ENCODE assay signal across 8 mouse cellular contexts in genomic region chr14:34234630-34235380, GRCm38 (mm10). TPM values are rescaled to one million over a fixed set of nuclear protein-coding genes. Genes with fewer than 3 reads are reported as not detected.
DNase-seq lines count a peak whose midpoint lies in the region; ATAC-seq lines count a peak whose summit lies in the region.

No protein-coding gene starts in this region.

- H3K36me3 ChIP-seq in forebrain, embryonic 14.5 days (ENCODE audit: control insufficient read depth, insufficient read depth, low read length) = no peaks in the 10 kb centered on the region
- H3K36me3 ChIP-seq in lung, embryonic 15.5 days = no peaks in the 10 kb centered on the region

- WGBS in forebrain, embryonic 14.5 days = 3% methylated on average over 16 of the region's 16 CpGs
- WGBS in lung, embryonic 15.5 days = 5% methylated on average over 16 of the region's 16 CpGs

- no peaks in the 10 kb centered on the region for H3K9me3 ChIP-seq in forebrain, embryonic 14.5 days (replicated peaks; ENCODE audit: control insufficient read depth, low read length)
- no peaks in the 10 kb centered on the region for H3K9me3 ChIP-seq in lung, embryonic 15.5 days

- no peaks in the 10 kb centered on the region for H3K4me1 ChIP-seq in forebrain, embryonic 14.5 days (ENCODE audit: control insufficient read depth, insufficient read depth, low read length)
- H3K4me1 ChIP-seq in lung, embryonic 15.5 days = no peaks in the 10 kb centered on the region

- H3K4me2 ChIP-seq in forebrain, embryonic 14.5 days (ENCODE audit: low read length) = peak overlapping the region; percentile 53
- peak overlapping the region; percentile 64 for H3K4me2 ChIP-seq in lung, embryonic 15.5 days

- H3K27me3 ChIP-seq in forebrain, embryonic 14.5 days (replicated peaks; ENCODE audit: control insufficient read depth, insufficient read depth, low read length) = no peaks in the 10 kb centered on the region
- no peaks in the 10 kb centered on the region for H3K27me3 ChIP-seq in lung, embryonic 15.5 days

- H3K4me3 ChIP-seq in forebrain, embryonic 14.5 days (ENCODE audit: low read depth, low read length) = peak overlapping the region; percentile 12
- peak overlapping the region; percentile 28 for H3K4me3 ChIP-seq in lung, embryonic 15.5 days

- peak; percentile 80 for DNase-seq in MN1 (ENCODE audit: low spot score)
- DNase-seq in forebrain, embryonic 14.5 days (ENCODE audit: low spot score) = peak; percentile 88
- peak; percentile 72 for DNase-seq in heart, postnatal 4 days
- peak; percentile 45 for DNase-seq in layer of hippocampus, adult 11-12 months (ENCODE audit: low spot score)
- DNase-seq in ovary, postnatal 14 days (ENCODE audit: low spot score) = peak; percentile 39

- H3K27ac ChIP-seq in forebrain, embryonic 14.5 days (ENCODE audit: low read depth, low read length) = no peak overlapping the region
- no peak overlapping the region for H3K27ac ChIP-seq in lung, embryonic 15.5 days

- peak; percentile 95 for ATAC-seq in cerebellum, adult (ENCODE audit: insufficient number of reproducible peaks, low FRiP score, low TSS enrichment)
- ATAC-seq in forebrain, embryonic 14.5 days = peak; percentile 97
- peak; percentile 95 for ATAC-seq in lung, embryonic 15.5 days (ENCODE audit: borderline replicate concordance, extremely low read depth, low FRiP score, low TSS enrichment)
- ATAC-seq in activated CD4-positive, CD25-positive, alpha-beta regulatory T cell, adult 4 months = no peak

- H3K9ac ChIP-seq in forebrain, embryonic 14.5 days (ENCODE audit: low read length) = peak overlapping the region; percentile 47; the same call in 1 of the 2 replicates
- H3K9ac ChIP-seq in lung, embryonic 15.5 days = peak overlapping the region; percentile 21; the same call in 1 of the 2 replicates

RNA-seq across cellular contexts. Expression of gene Syt15, which starts 15.4 kb away (rescaled TPM):
- 0.14 and 0.16 TPM in 2 replicates for polyA plus RNA-seq in forebrain, embryonic 14.5 days (2014; fragmentation: Nextera tagmentation; extraction: Ambion mirVana)
- total RNA-seq in heart, postnatal 4 days (2021) = 1 to 10 TPM; 1.1 to 1.2 TPM
- polyA plus RNA-seq in lung, embryonic 15.5 days (2015; fragmentation: Nextera tagmentation; extraction: Ambion mirVana) = 0.66 and 0.72 TPM in 2 replicates
- under 1 TPM in 1 of 2 experiments, not detected in 1; 0.19 TPM for polyA plus RNA-seq in activated CD4-positive, CD25-positive, alpha-beta regulatory T cell, adult 4 months (2017; shearing (Covaris generic))

RNA-seq across cellular contexts. Expression of gene Gprin2, which starts 33.4 kb away (rescaled TPM):
- polyA plus RNA-seq in forebrain, embryonic 14.5 days (2014; fragmentation: Nextera tagmentation; extraction: Ambion mirVana) = 2.6 TPM in 2 replicates
- under 1 TPM; 0.25 to 0.29 TPM for total RNA-seq in heart, postnatal 4 days (2021)
- 0.30 and 0.57 TPM in 2 replicates for polyA plus RNA-seq in lung, embryonic 15.5 days (2015; fragmentation: Nextera tagmentation; extraction: Ambion mirVana)
- polyA plus RNA-seq in activated CD4-positive, CD25-positive, alpha-beta regulatory T cell, adult 4 months (2017; shearing (Covaris generic)) = not detected
